Mouse (Mus musculus) heart, embryonic 15.5 days (tissue): ENCODE measurements at regions not wholly inside any gene's neighbourhood (a gene's known extent, or its start where the extent isn't known, plus 50 kb on each side); places are given as distances from the start of the nearest gene placed in this dataset.

Experiments used
- ATAC-seq: fragments of 200-750 bp; cut with Nextera tagmentation; replicated peaks from 2 replicates; pipeline ENCODE4 v1.8.0; 2017; ENCODE audit warnings: low read depth, moderate TSS enrichment; ENCODE audit not compliant: insufficient number of reproducible peaks, insufficient read depth, low FRiP score
- H3K27ac ChIP-seq: fragments of 300-500 bp; sonication (generic); 2 replicates; pipeline ENCODE4 v1.5.1; 2015; ENCODE audit warnings: mild to moderate bottlenecking, inconsistent platforms
- H3K27me3 ChIP-seq: fragments of 300-500 bp; sonication (generic); 2 replicates; pipeline ENCODE4 v1.6.1; 2015; ENCODE audit warnings: inconsistent platforms
- H3K36me3 ChIP-seq: fragments of 300-500 bp; sonication (generic); 2 replicates; pipeline ENCODE4 v1.6.1; 2015; ENCODE audit warnings: mild to moderate bottlenecking, inconsistent platforms
- H3K4me1 ChIP-seq: fragments of 300-500 bp; sonication (generic); replicated peaks from 2 replicates; pipeline ENCODE4 v1.6.1; 2015; ENCODE audit warnings: inconsistent platforms
- H3K4me2 ChIP-seq: fragments of 300-500 bp; sonication (generic); 2 replicates; pipeline ENCODE4 v1.6.1; 2015; ENCODE audit warnings: inconsistent platforms, mild to moderate bottlenecking, moderate library complexity
- H3K4me3 ChIP-seq: fragments of 300-500 bp; sonication (generic); 2 replicates; pipeline ENCODE4 v1.5.1; 2015; ENCODE audit warnings: mild to moderate bottlenecking, inconsistent platforms
- H3K9ac ChIP-seq: fragments of 300-500 bp; sonication (generic); 2 replicates; pipeline ENCODE4 v1.6.1; 2015; ENCODE audit warnings: mild to moderate bottlenecking, inconsistent platforms
- H3K9me3 ChIP-seq: fragments of 300-500 bp; sonication (generic); replicated peaks from 2 replicates; pipeline ENCODE4 v1.6.1; 2016; ENCODE audit warnings: inconsistent platforms
- WGBS: fragments of 180-500 bp; shearing (Covaris S2); methylation state at CpG from one replicate; pipeline ENCODE4 v1.1.7; 2015; ENCODE audit warnings: mixed read lengths; 5-methylcytosine and 5-hydroxymethylcytosine counted together

DNA sequence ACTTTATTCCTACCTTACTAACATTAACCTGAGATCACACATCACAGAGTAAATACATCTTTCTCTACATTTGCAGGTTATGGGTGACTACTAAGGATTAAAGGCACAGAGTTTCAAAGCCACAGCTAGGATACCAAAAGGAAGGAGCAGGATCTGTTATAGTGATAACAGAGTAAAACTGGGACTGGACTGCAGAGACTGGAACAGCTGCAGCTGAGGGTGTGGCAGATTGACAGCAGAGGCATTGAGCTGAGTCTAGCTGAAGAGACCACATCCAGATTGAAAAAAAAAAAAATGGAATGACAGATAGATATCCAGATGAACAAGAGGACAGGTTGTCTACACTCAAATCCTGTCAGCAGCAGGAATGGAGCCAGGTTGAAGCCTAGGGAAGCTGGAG, 301.1 kb downstream of the Irs2 start:
- H3K4me1 ChIP-seq = no peaks in the 10 kb centered on the region
- no peaks in the 10 kb centered on the region for H3K36me3 ChIP-seq
- H3K27me3 ChIP-seq = no peaks in the 10 kb centered on the region
- no peak overlapping the region for H3K4me3 ChIP-seq
- no peak overlapping the region for H3K4me2 ChIP-seq
- no peak for ATAC-seq
- no peaks in the 10 kb centered on the region for H3K9me3 ChIP-seq
- H3K9ac ChIP-seq = no peak overlapping the region
- no peak overlapping the region for H3K27ac ChIP-seq

DNA sequence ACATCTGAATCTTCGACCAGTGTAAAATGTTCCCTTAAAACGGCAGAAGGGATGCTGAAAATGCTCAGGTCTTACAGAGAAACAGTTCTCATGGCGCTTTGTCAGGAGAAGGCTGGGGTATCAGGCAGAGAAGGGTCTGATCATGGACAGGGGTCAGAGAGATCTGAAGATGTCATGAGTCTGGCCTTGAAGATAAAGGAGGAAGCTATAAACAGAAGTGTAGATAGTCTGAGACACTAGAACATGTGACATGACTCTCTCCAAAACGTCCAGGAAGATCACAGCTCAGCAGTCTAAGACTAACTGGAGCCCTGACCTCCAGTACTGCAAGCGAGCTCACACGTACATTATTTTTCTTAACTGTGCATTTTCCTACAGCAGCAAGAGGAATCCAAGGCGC, 302.3 kb downstream of the Irs2 start:
- ATAC-seq = no peak
- H3K4me3 ChIP-seq = no peak overlapping the region
- no peak overlapping the region for H3K27ac ChIP-seq
- no peaks in the 10 kb centered on the region for H3K27me3 ChIP-seq
- 51% methylated on average over 7 of the region's 7 CpGs for WGBS
- no peaks in the 10 kb centered on the region for H3K36me3 ChIP-seq
- H3K9me3 ChIP-seq = no peaks in the 10 kb centered on the region
- H3K4me1 ChIP-seq = no peaks in the 10 kb centered on the region
- no peak overlapping the region for H3K9ac ChIP-seq
- H3K4me2 ChIP-seq = no peak overlapping the region; the same call in 1 of the 2 replicates

DNA sequence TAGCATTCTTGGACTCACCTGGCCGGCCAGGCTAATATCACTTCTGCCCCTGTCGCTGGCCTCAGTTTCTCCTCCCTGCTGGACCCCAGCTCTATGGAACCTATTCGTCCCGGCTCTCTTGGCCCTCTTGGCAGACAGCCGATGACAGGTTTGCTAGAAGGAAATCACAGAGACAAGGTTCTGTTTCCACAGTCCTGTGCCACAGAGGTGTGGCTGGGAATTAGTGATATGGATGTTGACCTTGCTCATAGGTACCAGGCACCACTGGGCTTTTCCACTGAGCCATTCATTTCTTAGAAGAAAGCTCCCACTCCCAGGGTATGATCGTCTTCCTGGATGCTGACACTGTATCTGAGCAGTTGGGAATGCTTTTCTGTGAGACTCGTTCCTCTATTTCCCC, 305.5 kb downstream of the Irs2 start:
- Histone ChIP-seq H3K9ac (no peak overlapping the region), H3K4me1 (no peaks in the 10 kb centered on the region), H3K27me3 (no peaks in the 10 kb centered on the region), H3K36me3 (no peaks in the 10 kb centered on the region), H3K9me3 (no peaks in the 10 kb centered on the region), H3K4me3 (no peak overlapping the region), H3K4me2 (no peak overlapping the region), H3K27ac (no peak overlapping the region)
- ATAC-seq = no peak
- WGBS = 77% methylated on average over 7 of the region's 7 CpGs

DNA sequence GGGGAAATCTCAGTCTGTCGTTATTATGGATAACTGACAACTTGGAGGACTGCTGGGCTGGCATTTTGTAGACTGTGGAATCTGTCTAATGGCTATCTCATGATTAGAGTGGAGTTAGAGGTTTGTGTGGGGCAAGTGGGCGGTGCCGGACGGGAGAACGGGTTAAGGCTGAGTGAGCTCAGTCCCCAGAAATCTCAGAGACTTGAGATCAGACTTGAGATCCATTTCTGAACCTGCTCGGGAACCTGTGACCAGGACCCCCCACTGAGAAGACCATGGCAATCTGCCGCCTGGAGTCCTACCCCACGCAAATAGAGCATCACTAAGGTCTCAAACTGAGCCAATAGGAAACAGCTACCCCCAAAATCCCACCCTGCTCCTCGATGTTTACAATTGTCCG, 306.0 kb downstream of the Irs2 start:
- no peaks in the 10 kb centered on the region for H3K36me3 ChIP-seq
- H3K4me3 ChIP-seq = no peak overlapping the region
- H3K9ac ChIP-seq = no peak overlapping the region
- H3K27ac ChIP-seq = no peak overlapping the region
- 59% methylated on average over 10 of the region's 10 CpGs for WGBS
- no peak for ATAC-seq
- H3K27me3 ChIP-seq = no peaks in the 10 kb centered on the region
- H3K4me1 ChIP-seq = no peaks in the 10 kb centered on the region
- no peaks in the 10 kb centered on the region for H3K9me3 ChIP-seq
- no peak overlapping the region for H3K4me2 ChIP-seq

DNA sequence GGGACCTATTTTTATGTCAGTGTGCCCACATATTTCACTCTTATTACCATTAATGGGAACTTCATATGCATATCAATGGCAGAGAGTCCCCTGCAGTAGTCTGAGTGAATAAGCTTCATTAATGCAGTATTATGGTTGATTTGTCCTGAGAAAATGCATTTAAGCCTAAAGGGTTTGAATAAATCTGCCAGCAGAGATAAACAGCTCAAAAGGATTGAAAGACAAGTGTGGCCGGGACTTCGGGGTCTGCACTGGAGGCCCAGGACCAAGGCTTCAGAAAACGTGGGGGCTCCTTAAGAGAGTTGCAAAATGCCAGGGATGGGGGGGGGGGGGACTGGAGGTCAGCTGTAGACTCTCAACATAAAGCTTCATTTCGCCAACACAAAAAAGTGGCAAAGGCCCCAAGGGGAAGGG, 306.6 kb downstream of the Irs2 start:
- WGBS = 75% methylated on average over 4 of the region's 4 CpGs
- Histone ChIP-seq H3K36me3 (no peaks in the 10 kb centered on the region), H3K9me3 (no peaks in the 10 kb centered on the region), H3K4me2 (no peak overlapping the region), H3K9ac (no peak overlapping the region), H3K4me1 (no peaks in the 10 kb centered on the region), H3K27me3 (no peaks in the 10 kb centered on the region), H3K4me3 (no peak overlapping the region), H3K27ac (no peak overlapping the region)
- no peak for ATAC-seq

- Histone ChIP-seq H3K36me3 (no peaks in the 10 kb centered on the region), H3K27me3 (no peaks in the 10 kb centered on the region), H3K4me3 (no peak overlapping the region), H3K4me2 (no peak overlapping the region), H3K27ac (no peak overlapping the region), H3K4me1 (no peaks in the 10 kb centered on the region), H3K9me3 (no peaks in the 10 kb centered on the region), H3K9ac (no peak overlapping the region)
- 84% methylated on average over 4 of the region's 4 CpGs for WGBS
- no peak for ATAC-seq
Observed at GRCm38 (mm10) chr8:10701226-10701625, 307.0 kb downstream of the Irs2 start.

- Histone ChIP-seq H3K27ac (no peak overlapping the region), H3K4me2 (no peak overlapping the region), H3K27me3 (no peaks in the 10 kb centered on the region), H3K36me3 (no peaks in the 10 kb centered on the region), H3K9me3 (no peaks in the 10 kb centered on the region), H3K4me1 (no peaks in the 10 kb centered on the region), H3K9ac (no peak overlapping the region), H3K4me3 (no peak overlapping the region)
- no peak for ATAC-seq
- 74% methylated on average over 9 of the region's 9 CpGs for WGBS
Observed at GRCm38 (mm10) chr8:10699669-10700068, 308.6 kb downstream of the Irs2 start.

DNA sequence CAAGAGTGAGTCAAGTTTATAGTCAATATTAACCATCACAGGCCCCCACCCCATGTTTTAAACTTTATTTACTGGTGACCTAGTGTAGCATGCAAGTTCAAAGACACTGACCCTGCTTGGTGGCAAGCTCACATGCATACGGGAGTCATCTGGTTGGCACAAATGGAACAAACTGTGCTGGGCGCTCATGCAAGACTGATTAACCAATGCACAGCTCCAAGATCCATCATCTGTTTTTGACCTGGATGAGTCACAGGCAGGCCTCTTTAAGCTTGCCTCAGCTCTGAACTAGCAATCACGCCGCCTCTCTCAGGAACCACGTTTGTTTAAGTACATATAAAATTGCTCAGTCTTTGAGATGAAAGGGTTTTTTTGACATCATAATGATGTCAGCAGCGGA, 313.1 kb downstream of the Irs2 start:
- 88% methylated on average over 6 of the region's 6 CpGs for WGBS
- H3K36me3 ChIP-seq = no peaks in the 10 kb centered on the region
- no peaks in the 10 kb centered on the region for H3K9me3 ChIP-seq
- ATAC-seq = no peak
- no peak overlapping the region for H3K4me2 ChIP-seq
- H3K27me3 ChIP-seq = no peaks in the 10 kb centered on the region
- no peaks in the 10 kb centered on the region for H3K4me1 ChIP-seq
- H3K27ac ChIP-seq = no peak overlapping the region
- no peak overlapping the region for H3K9ac ChIP-seq
- H3K4me3 ChIP-seq = no peak overlapping the region

GRCm38 (mm10) chr8:10690659-10691058, 317.6 kb downstream of the Irs2 start:
- no peak overlapping the region for H3K27ac ChIP-seq
- H3K27me3 ChIP-seq = no peaks in the 10 kb centered on the region
- no peak overlapping the region for H3K9ac ChIP-seq
- H3K4me3 ChIP-seq = no peak overlapping the region
- no peaks in the 10 kb centered on the region for H3K4me1 ChIP-seq
- no peaks in the 10 kb centered on the region for H3K9me3 ChIP-seq
- no peak overlapping the region for H3K4me2 ChIP-seq
- no peak for ATAC-seq
- no peaks in the 10 kb centered on the region for H3K36me3 ChIP-seq
- 68% methylated on average over 1 of the region's 1 CpGs for WGBS

DNA sequence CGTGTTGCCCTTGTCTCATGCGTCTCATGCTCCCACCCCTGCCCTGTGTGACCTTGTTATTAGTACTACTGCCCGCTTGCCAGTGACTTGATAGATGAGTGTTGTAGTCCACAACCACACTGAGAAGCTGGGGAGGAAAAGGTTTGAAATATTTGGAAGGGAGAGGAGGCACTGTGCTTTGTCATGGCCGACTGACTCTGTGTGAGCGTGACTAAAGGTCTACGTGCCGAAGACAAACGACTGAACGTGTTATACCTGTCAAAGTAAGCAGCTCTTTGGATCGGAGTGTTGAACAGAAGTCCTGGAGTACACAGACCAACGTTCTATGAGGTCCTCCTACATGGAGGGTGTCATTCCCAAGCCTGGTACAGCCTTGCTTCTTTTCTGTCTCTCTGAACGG, 318.4 kb downstream of the Irs2 start:
- Histone ChIP-seq H3K4me2 (no peak overlapping the region), H3K4me3 (no peak overlapping the region), H3K9me3 (no peaks in the 10 kb centered on the region), H3K4me1 (no peaks in the 10 kb centered on the region), H3K27ac (no peak overlapping the region), H3K27me3 (no peaks in the 10 kb centered on the region), H3K36me3 (no peaks in the 10 kb centered on the region), H3K9ac (no peak overlapping the region)
- ATAC-seq = no peak
- whole genome bisulfite sequencing = 77% methylated on average over 12 of the region's 12 CpGs

DNA sequence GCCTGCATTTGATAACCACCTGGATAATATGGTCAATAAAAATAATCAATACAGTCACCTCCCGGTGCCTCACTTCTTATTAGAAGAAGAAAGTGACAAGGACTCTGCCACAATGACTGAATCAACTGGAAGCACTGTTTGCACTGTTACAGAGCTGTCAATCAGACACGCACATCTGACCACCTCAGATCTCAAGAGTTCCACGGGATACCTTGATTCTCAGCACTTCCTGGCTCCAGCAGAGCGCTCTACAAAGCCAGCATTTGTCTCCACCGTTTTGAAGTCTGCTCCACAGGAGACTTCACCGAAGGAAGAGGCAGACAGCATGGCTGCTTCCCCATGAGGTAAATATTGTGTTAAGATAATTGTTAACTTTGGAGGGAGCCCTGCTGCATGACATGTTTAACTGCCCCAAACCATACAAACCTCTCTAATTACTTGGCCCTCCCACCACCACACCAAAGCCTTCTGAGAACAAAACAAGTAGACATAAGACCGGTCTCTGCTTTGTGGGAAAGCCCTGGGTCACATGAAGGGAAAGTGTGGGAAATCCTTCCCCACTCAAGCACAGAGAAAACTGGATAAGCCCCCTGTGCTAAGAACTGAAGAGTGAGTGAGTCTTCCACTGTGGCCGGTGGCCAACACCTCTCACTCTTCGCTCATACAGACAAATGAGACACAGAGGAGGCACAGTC, 320.2 kb downstream of the Irs2 start:
- no peak overlapping the region for H3K9ac ChIP-seq

More for the DNA sequence above, 320.2 kb downstream of the Irs2 start:
- Histone ChIP-seq H3K27me3 (no peaks in the 10 kb centered on the region), H3K27ac (no peak overlapping the region), H3K36me3 (no peaks in the 10 kb centered on the region), H3K4me3 (no peak overlapping the region), H3K9me3 (no peaks in the 10 kb centered on the region), H3K4me1 (no peaks in the 10 kb centered on the region), H3K4me2 (no peak overlapping the region)
- 41% methylated on average over 9 of the region's 9 CpGs for WGBS
- ATAC-seq = no peak
